Mouse (Mus musculus) CH12.LX (cell line): ENCODE measurements at regions not wholly inside any gene's neighbourhood (a gene's known extent, or its start where the extent isn't known, plus 50 kb on each side); places are given as distances from the start of the nearest gene placed in this dataset.

Source experiments
- DNase-seq: peaks from one replicate; pipeline ENCODE4 v3.0.0-alpha.2; 2013; ENCODE audit errors: extremely low read depth
- H3K27ac ChIP-seq: 2 replicates; pipeline ENCODE4 v1.5.1; 2012; ENCODE audit warnings: low read depth, mild to moderate bottlenecking, control low read depth, moderate library complexity; ENCODE audit not compliant: insufficient read depth
- H3K27me3 ChIP-seq: replicated peaks from 2 replicates; pipeline ENCODE3; 2012; ENCODE audit warnings: inconsistent platforms
- H3K36me3 ChIP-seq, 2 experiments: replicated peaks in 1 of 2; 2 replicates each; pipeline versions ENCODE3 to v1.6.1; 2012; ENCODE audit warnings: inconsistent platforms in 1 of 2, low read length in 1 of 2, mild to moderate bottlenecking in 1 of 2, mixed read lengths in 1 of 2, moderate library complexity in 1 of 2; ENCODE audit not compliant: control insufficient read depth in 1 of 2, insufficient read depth in 1 of 2
- H3K4me1 ChIP-seq, 2 experiments: 2 replicates each; pipeline ENCODE4 v1.6.1; 2012; ENCODE audit warnings: inconsistent platforms in 1 of 2, moderate library complexity in 1 of 2; ENCODE audit not compliant: insufficient read depth in 2 of 2, control insufficient read depth in 1 of 2
- H3K4me2 ChIP-seq: 2 replicates; pipeline ENCODE4 v1.6.1; 2012; ENCODE audit warnings: low read depth, mild to moderate bottlenecking, control low read depth; ENCODE audit not compliant: poor library complexity, insufficient read depth, severe bottlenecking
- H3K4me3 ChIP-seq, 3 experiments: fragments of 150-350 bp in 1 of 3; sonication (generic) in 1 of 3; replicated peaks in 1 of 3; 2 replicates each; pipeline versions ENCODE3 to v1.5.1; 2011 to 2012; ENCODE audit warnings: low read depth in 2 of 3, low read length in 2 of 3, mild to moderate bottlenecking in 2 of 3, moderate library complexity in 2 of 3, control low read depth in 1 of 3, improper control_type of control experiment in 1 of 3, inconsistent platforms in 1 of 3, mixed read lengths in 1 of 3; ENCODE audit not compliant: poor library complexity in 1 of 3
- H3K79me2 ChIP-seq: replicated peaks from 2 replicates; pipeline ENCODE4 v1.6.1; 2012; ENCODE audit warnings: mild to moderate bottlenecking, moderate library complexity; ENCODE audit not compliant: control insufficient read depth, poor library complexity, insufficient read depth, severe bottlenecking; ENCODE audit errors: extremely low read depth
- H3K9ac ChIP-seq: 2 replicates; pipeline ENCODE4 v1.6.1; 2012; ENCODE audit warnings: low read depth, mild to moderate bottlenecking, control low read depth, moderate library complexity; ENCODE audit not compliant: insufficient read depth
- H3K9me3 ChIP-seq: replicated peaks from 2 replicates; pipeline ENCODE3; 2012; ENCODE audit warnings: low read length, inconsistent platforms, mixed read lengths
- CHD2 ChIP-seq: IDR thresholded peaks from 2 replicates; pipeline ENCODE4 v1.6.1; 2011; ENCODE audit warnings: low read length, improper control_type of control experiment
- CTCF ChIP-seq, 2 experiments: IDR thresholded peaks in 1 of 2; conservative IDR thresholded peaks in 1 of 2; 2 replicates each; pipeline ENCODE4 v1.5.1; 2011 to 2012; ENCODE audit warnings: low read depth in 2 of 2, low read length in 2 of 2, improper control_type of control experiment in 1 of 2, inconsistent platforms in 1 of 2, mild to moderate bottlenecking in 1 of 2, moderate library complexity in 1 of 2
- ELF1 ChIP-seq: IDR thresholded peaks from 2 replicates; pipeline ENCODE4 v1.6.1; 2014; ENCODE audit warnings: low read depth, mild to moderate bottlenecking, inconsistent platforms, low read length, improper control_type of control experiment
- EP300 ChIP-seq: IDR thresholded peaks from 2 replicates; pipeline ENCODE4 v1.6.1; 2011; ENCODE audit warnings: low read length, improper control_type of control experiment
- ETS1 ChIP-seq: conservative IDR thresholded peaks from 2 replicates; pipeline ENCODE4 v1.6.1; 2012; ENCODE audit warnings: low read depth, mild to moderate bottlenecking, inconsistent platforms, low read length, improper control_type of control experiment, moderate library complexity
- GABPA ChIP-seq: IDR thresholded peaks from 2 replicates; pipeline ENCODE4 v1.6.1; 2012; ENCODE audit warnings: low read depth, low read length, improper control_type of control experiment, inconsistent platforms; ENCODE audit not compliant: insufficient replicate concordance
- HCFC1 ChIP-seq: IDR thresholded peaks from 2 replicates; pipeline ENCODE4 v1.6.1; 2012; ENCODE audit warnings: low read depth, mild to moderate bottlenecking, inconsistent platforms, low read length, improper control_type of control experiment
- JUN ChIP-seq: IDR thresholded peaks from 2 replicates; pipeline ENCODE4 v1.6.1; 2011; ENCODE audit warnings: low read depth, mild to moderate bottlenecking, low read length, improper control_type of control experiment, moderate library complexity; ENCODE audit not compliant: insufficient read depth
- JUND ChIP-seq: conservative IDR thresholded peaks from 2 replicates; pipeline ENCODE4 v1.6.1; 2011; ENCODE audit warnings: low read depth, low read length, improper control_type of control experiment
- KAT2A ChIP-seq: IDR thresholded peaks from 2 replicates; pipeline ENCODE4 v1.6.1; 2012; ENCODE audit warnings: low read length, improper control_type of control experiment, inconsistent platforms; ENCODE audit not compliant: insufficient replicate concordance
- NRF1 ChIP-seq: IDR thresholded peaks from 2 replicates; pipeline ENCODE4 v1.6.1; 2014; ENCODE audit warnings: low read depth, mild to moderate bottlenecking, inconsistent platforms, low read length, improper control_type of control experiment, moderate library complexity
- RAD21 ChIP-seq: IDR thresholded peaks from 2 replicates; pipeline ENCODE4 v1.6.1; 2011; ENCODE audit warnings: low read depth, mild to moderate bottlenecking, low read length, improper control_type of control experiment, moderate library complexity
- RCOR1 ChIP-seq: conservative IDR thresholded peaks from 2 replicates; pipeline ENCODE4 v1.6.1; 2012; ENCODE audit warnings: low read depth, mild to moderate bottlenecking, inconsistent platforms, low read length, improper control_type of control experiment
- SIN3A ChIP-seq: IDR thresholded peaks from 2 replicates; pipeline ENCODE4 v1.6.1; 2012; ENCODE audit warnings: low read length, improper control_type of control experiment, inconsistent platforms
- TCF12 ChIP-seq: IDR thresholded peaks from 2 replicates; pipeline ENCODE4 v1.6.1; 2014; ENCODE audit warnings: low read depth, mild to moderate bottlenecking, inconsistent platforms, low read length, improper control_type of control experiment
- UBTF ChIP-seq: IDR thresholded peaks from 2 replicates; pipeline ENCODE4 v1.6.1; 2012; ENCODE audit warnings: low read depth, mild to moderate bottlenecking, inconsistent platforms, low read length, improper control_type of control experiment, moderate library complexity
- USF1 ChIP-seq: IDR thresholded peaks from 2 replicates; pipeline ENCODE4 v1.6.1; 2014; ENCODE audit warnings: low read depth, mild to moderate bottlenecking, inconsistent platforms, low read length, improper control_type of control experiment
- USF2 ChIP-seq: conservative IDR thresholded peaks from 2 replicates; pipeline ENCODE4 v1.6.1; 2011; ENCODE audit warnings: low read depth, low read length, improper control_type of control experiment
- ZC3H11A ChIP-seq: IDR thresholded peaks from 2 replicates; pipeline ENCODE4 v1.6.1; 2012; ENCODE audit warnings: low read depth, mild to moderate bottlenecking, inconsistent platforms, low read length, improper control_type of control experiment
- dilution Hi-C: fragments of 300-500 bp; cut with MboI; formaldehyde crosslinking; loops from 2 replicates; pipeline ENCODE4 v1.14.3; 2020; ENCODE audit warnings: low sequenced_read_pairs; ENCODE audit not compliant: extremely low pct_unique_long_range_greater_than_20kb, extremely low pct_ligation_motif_present
- in situ Hi-C: fragments of 300-500 bp; cut with MboI; formaldehyde crosslinking; loops from 3 replicates; pipeline ENCODE4 v1.14.3; 2019; ENCODE audit warnings: low sequenced_read_pairs, low pct_ligation_motif_present, low pct_unique_long_range_greater_than_20kb, mixed read lengths

DNA sequence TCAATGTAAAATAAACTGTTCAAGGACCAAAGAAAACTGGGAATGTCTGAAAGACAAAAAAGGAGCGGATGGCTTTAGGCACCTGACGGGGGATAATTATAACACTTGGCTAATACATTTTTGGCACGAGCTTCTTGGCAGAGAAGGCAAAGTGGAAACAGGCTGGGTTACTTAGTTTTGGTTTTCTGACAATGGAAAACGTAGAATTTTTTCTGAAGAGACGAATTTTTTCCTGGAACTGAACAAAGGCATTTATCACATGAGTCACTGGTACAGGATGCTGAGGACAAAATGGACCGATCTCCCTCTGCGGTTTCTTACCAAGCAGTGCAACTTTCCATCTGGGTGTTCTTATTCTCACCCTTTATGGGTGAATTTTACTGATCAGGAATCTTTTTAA, 143.2 kb upstream of the Slit3 start:
- dilution Hi-C loops (no loop called here), in situ Hi-C loops (no loop called here)
- Histone ChIP-seq H3K79me2 (no peaks in the 10 kb centered on the region), H3K4me2 (no peak overlapping the region), H3K4me1 (peaks cover 0 to 16% of the 10 kb centered on the region in 2 experiments; a peak in 3 of 4 replicates), H3K4me3 (no peak overlapping the region), H3K36me3 (no peaks in the 10 kb centered on the region), H3K27ac (no peak overlapping the region), H3K27me3 (no peaks in the 10 kb centered on the region), H3K9me3 (no peaks in the 10 kb centered on the region), H3K9ac (no peak overlapping the region)
- TF ChIP-seq GABPA = no peak
- TF ChIP-seq RAD21 = no peak
- no peak for DNase-seq

GRCm38 (mm10) chr11:34975771-34976302, 142.4 kb upstream of the Spdl1 start:
- TF ChIP-seq CHD2 (no peak), SIN3A (no peak), TCF12 (no peak), JUND (no peak), KAT2A (no peak), RCOR1 (no peak), EP300 (no peak), NRF1 (no peak), CTCF (conservative IDR thresholded peaks at IDR 0.05 in 1 of 2, IDR thresholded peaks at IDR 0.05 in 1 of 2; ENCODE audit: low read depth in 2 of 2, low read length in 2 of 2) (no peak), RAD21 (no peak), UBTF (no peak), JUN (no peak), ELF1 (no peak), USF2 (no peak), ETS1 (no peak), HCFC1 (no peak), USF1 (no peak), ZC3H11A (no peak)
- Histone ChIP-seq H3K9ac (peak overlapping the region; percentile 30; the same call in 1 of the 2 replicates), H3K4me1 (peaks cover 0 to 14% of the 10 kb centered on the region in 2 experiments), H3K4me3 (no peak overlapping the region), H3K79me2 (no peaks in the 10 kb centered on the region), H3K27ac (no peak overlapping the region), H3K36me3 (no peaks in the 10 kb centered on the region), H3K4me2 (peak overlapping the region; percentile 7), H3K27me3 (peaks cover 1% of the 10 kb centered on the region), H3K9me3 (no peaks in the 10 kb centered on the region)
- in situ Hi-C loops = no loop called here
- no peak for DNase-seq
- dilution Hi-C loops = no loop called here
